Mouse (Mus musculus) testis, adult 2 months (tissue): ENCODE results near the gene Dact3.

Experiments used
- CTCF ChIP-seq: fragments of 200-500 bp; IDR thresholded peaks from 2 replicates; pipeline ENCODE4 v1.5.1; 2012; ENCODE audit warnings: low read depth, mild to moderate bottlenecking, inconsistent platforms, low read length, moderate library complexity; ENCODE audit not compliant: control insufficient read depth, insufficient read depth, insufficient replicate concordance
- POLR2A ChIP-seq: fragments of 200-500 bp; IDR thresholded peaks from 2 replicates; pipeline ENCODE4 v1.6.1; 2012; ENCODE audit warnings: low read depth, mild to moderate bottlenecking, inconsistent platforms, low read length, moderate library complexity; ENCODE audit not compliant: control insufficient read depth

DNA sequence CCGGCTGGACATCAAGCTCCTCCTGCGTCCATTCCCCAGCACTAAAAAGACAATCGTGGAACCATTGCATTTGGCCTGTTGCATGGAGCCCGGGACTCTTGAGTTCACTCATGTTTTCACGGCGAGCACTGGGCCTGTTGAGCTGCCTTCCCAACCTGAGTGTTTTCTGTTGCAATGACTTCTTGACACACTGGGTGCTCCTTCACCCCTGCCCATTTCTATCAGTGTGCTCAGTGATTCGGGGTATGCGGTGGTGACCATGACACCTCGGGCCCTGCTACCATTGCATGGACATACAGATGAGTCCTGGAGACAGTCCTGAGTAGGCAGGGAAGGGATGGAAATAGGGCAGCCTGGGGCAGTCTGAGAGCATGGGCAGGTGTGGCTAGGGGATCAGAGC, 2.6 kb upstream of the Dact3 start:
- TF ChIP-seq CTCF (no peak), POLR2A (no peak)
